Mouse (Mus musculus): ENCODE data around the gene Osbpl10.

GRCm38 (mm10) chr9:115034788-115035187 is 56.4 kb downstream of the Osbpl10 start:
- TF ChIP-seq UBTF (IDR thresholded peaks at IDR 0.05; ENCODE audit: low read depth, low read length): no peak
- TF ChIP-seq IRF4 (IDR thresholded peaks at IDR 0.05; ENCODE audit: low read depth, low read length): no peak

Measured in CH12.LX (cell line).